10 mouse cellular contexts compared by ENCODE assay signal in genomic region chr16:44765555-44766319, GRCm38 (mm10). TPM values are rescaled to one million over a fixed set of nuclear protein-coding genes. Genes with fewer than 3 reads are reported as not detected.
DNase-seq lines count a peak whose midpoint lies in the region; ATAC-seq and TF ChIP-seq lines count a peak whose summit lies in the region.
"Had no signal": no experiment of that assay in that cellular context is flagged by ENCODE, and none has a peak within 500 bp of the region (broad histone marks: within the 10 kb centered on the region; RNA-seq: fewer than 3 reads in every experiment).

TSS of gene Cd200r1 (plus strand) at chr16:44765736.

- WGBS in heart, embryonic 12.5 days, result 64% methylated on average over 22 of the region's 22 CpGs
- 68% methylated on average over 22 of the region's 22 CpGs for WGBS in heart, embryonic 10.5 days
- WGBS in small intestine, adult 2 months, result 66% methylated on average over 22 of the region's 22 CpGs

- no peaks in the 10 kb centered on the region for H3K27me3 ChIP-seq in heart, embryonic 12.5 days (replicated peaks)
- no peaks in the 10 kb centered on the region for H3K27me3 ChIP-seq in heart, embryonic 10.5 days (ENCODE audit: insufficient read depth, poor library complexity, severe bottlenecking)
- H3K27me3 ChIP-seq in MEL (ENCODE audit: control insufficient read depth in 1 of 2, insufficient read depth in 2 of 2, low read length in 2 of 2), result no peaks in the 10 kb centered on the region
- H3K27me3 ChIP-seq in small intestine, adult 2 months (ENCODE audit: control insufficient read depth, insufficient read depth, low read length), result no peaks in the 10 kb centered on the region
- H3K27me3 ChIP-seq: embryonic facial prominence, embryonic 13.5 days; limb, embryonic 13.5 days had no signal

- TF ChIP-seq POLR2A in MEL (IDR thresholded peaks at IDR 0.05; ENCODE audit: control insufficient read depth in 1 of 2, insufficient read depth in 1 of 2, low read depth in 1 of 2, low read length in 2 of 2, poor library complexity in 1 of 2), result peak in 1 of 2 experiments; percentile 49; a peak in 1 of 4 replicates
- no peak for TF ChIP-seq POLR2A in small intestine, adult 2 months (IDR thresholded peaks at IDR 0.05; ENCODE audit: low read depth, low read length)

- TF ChIP-seq EP300 in MEL (IDR thresholded peaks at IDR 0.05; ENCODE audit: low read depth in 1 of 2, low read length in 2 of 2), result peak; percentile 31 to 57

- H3K4me1 ChIP-seq in heart, embryonic 12.5 days (replicated peaks), result no peaks in the 10 kb centered on the region
- no peaks in the 10 kb centered on the region for H3K4me1 ChIP-seq in heart, embryonic 10.5 days
- H3K4me1 ChIP-seq in MEL (ENCODE audit: control insufficient read depth in 1 of 2, insufficient read depth in 2 of 2, low read length in 2 of 2), result peaks cover 0 to 7% of the 10 kb centered on the region in 2 experiments; a peak in 2 of 4 replicates
- no peaks in the 10 kb centered on the region for H3K4me1 ChIP-seq in small intestine, adult 2 months (ENCODE audit: control insufficient read depth, insufficient read depth, insufficient read length, low read length)
- H3K4me1 ChIP-seq: embryonic facial prominence, embryonic 13.5 days; limb, embryonic 13.5 days had no signal

- no peak for ATAC-seq in heart, embryonic 12.5 days (ENCODE audit: insufficient number of reproducible peaks, low FRiP score)
- ATAC-seq in inflammation-experienced regulatory T-cells, adult 6 months, result peak; percentile 77
- no peak for ATAC-seq in erythroid progenitor cell, adult 5-6 weeks (replicated peaks; ENCODE audit: low FRiP score, poor library complexity, severe bottlenecking)

- H3K4me3 ChIP-seq in heart, embryonic 12.5 days, result peak within 1 kb of the TSS; percentile 21; the same call in 1 of the 2 replicates
- H3K4me3 ChIP-seq in heart, embryonic 10.5 days, result no peak within 1 kb of the TSS; the same call in 1 of the 2 replicates
- peak within 1 kb of the TSS; percentile 63 to 67 for H3K4me3 ChIP-seq in MEL (ENCODE audit: control insufficient read depth in 1 of 2, insufficient read depth in 1 of 2, low read depth in 2 of 2, low read length in 2 of 2)
- peak within 1 kb of the TSS; percentile 54 for H3K4me3 ChIP-seq in small intestine, adult 2 months (ENCODE audit: low read depth, low read length)
- H3K4me3 ChIP-seq: embryonic facial prominence, embryonic 13.5 days; limb, embryonic 13.5 days had no signal

- H3K36me3 ChIP-seq in heart, embryonic 12.5 days, result no peaks in the 10 kb centered on the region
- no peaks in the 10 kb centered on the region for H3K36me3 ChIP-seq in heart, embryonic 10.5 days
- peaks cover 0 to 17% of the 10 kb centered on the region in 2 experiments; a peak in 2 of 4 replicates for H3K36me3 ChIP-seq in MEL (ENCODE audit: control insufficient read depth in 1 of 2, insufficient read depth in 2 of 2, low read length in 2 of 2)
- H3K36me3 ChIP-seq in small intestine, adult 2 months (ENCODE audit: control insufficient read depth, insufficient read depth, low read length), result no peaks in the 10 kb centered on the region
- H3K36me3 ChIP-seq: embryonic facial prominence, embryonic 13.5 days; limb, embryonic 13.5 days had no signal

- no peak for TF ChIP-seq CTCF in MEL (IDR thresholded peaks at IDR 0.05 in 2 of 3, conservative IDR thresholded peaks at IDR 0.05 in 1 of 3; ENCODE audit: control insufficient read depth in 1 of 3, insufficient read depth in 1 of 3, low read depth in 2 of 3, low read length in 3 of 3, poor library complexity in 1 of 3, severe bottlenecking in 1 of 3)
- no peak for TF ChIP-seq CTCF in small intestine, adult 2 months (IDR thresholded peaks at IDR 0.05; ENCODE audit: extremely low read depth, insufficient read length, insufficient replicate concordance, low read depth, low read length)

- no peak within 1 kb of the TSS; the same call in 1 of the 2 replicates for H3K9ac ChIP-seq in heart, embryonic 12.5 days
- peak within 1 kb of the TSS; percentile 62 for H3K9ac ChIP-seq in MEL (ENCODE audit: control insufficient read depth, low read depth, low read length, poor library complexity, severe bottlenecking)
- H3K9ac ChIP-seq: embryonic facial prominence, embryonic 13.5 days; limb, embryonic 13.5 days had no signal

- no peak for DNase-seq in heart, embryonic 10.5 days (ENCODE audit: low spot score)
- DNase-seq in MEL (ENCODE audit: low read depth, low spot score), result peak; percentile 84
- DNase-seq in kidney, postnatal 36 days, result no peak
- DNase-seq in cerebellum, adult 8-10 months, result no peak

- TF ChIP-seq RAD21 in MEL (IDR thresholded peaks at IDR 0.05; ENCODE audit: low read depth, low read length), result no peak

- H3K4me2 ChIP-seq in heart, embryonic 12.5 days, result peak within 1 kb of the TSS; percentile 47
- H3K4me2 ChIP-seq: embryonic facial prominence, embryonic 13.5 days; limb, embryonic 13.5 days had no signal

- no peaks in the 10 kb centered on the region for H3K9me3 ChIP-seq in heart, embryonic 12.5 days (replicated peaks)
- H3K9me3 ChIP-seq in heart, embryonic 10.5 days, result no peaks in the 10 kb centered on the region
- H3K9me3 ChIP-seq in MEL (replicated peaks; ENCODE audit: insufficient read depth, low read length), result no peaks in the 10 kb centered on the region
- H3K9me3 ChIP-seq: embryonic facial prominence, embryonic 13.5 days; limb, embryonic 13.5 days had no signal

- no peaks in the 10 kb centered on the region for H3K79me2 ChIP-seq in MEL (ENCODE audit: control insufficient read depth, insufficient read depth, low read length, poor library complexity)

- H3K27ac ChIP-seq in heart, embryonic 12.5 days (ENCODE audit: poor library complexity, severe bottlenecking), result no peak within 1 kb of the TSS
- no peak within 1 kb of the TSS for H3K27ac ChIP-seq in heart, embryonic 10.5 days
- H3K27ac ChIP-seq in MEL (ENCODE audit: control insufficient read depth, low read depth, low read length), result peak within 1 kb of the TSS; percentile 64
- H3K27ac ChIP-seq in small intestine, adult 2 months (ENCODE audit: insufficient read depth, low read depth, low read length), result peak within 1 kb of the TSS; percentile 43
- H3K27ac ChIP-seq: embryonic facial prominence, embryonic 13.5 days; limb, embryonic 13.5 days had no signal

TF ChIP-seq in MEL, 35 proteins besides CTCF, POLR2A, EP300 and RAD21:
- TF ChIP-seq SMC3 (IDR thresholded peaks at IDR 0.05; ENCODE audit: low read depth, low read length) (0 out of 2 replicates have a peak, but pooled peaks have one; percentile 13), NRF1 (IDR thresholded peaks at IDR 0.05; ENCODE audit: insufficient read depth, low read depth, low read length, poor library complexity, severe bottlenecking) (0 out of 2 replicates have a peak, but pooled peaks have one; percentile 17), GATA1 (IDR thresholded peaks at IDR 0.05; ENCODE audit: low read depth, low read length) (peak; percentile 70), MYC (IDR thresholded peaks at IDR 0.05; ENCODE audit: low read depth, low read length) (0 out of 2 replicates have a peak, but pooled peaks have one; percentile 14), POLR2AphosphoS2 (IDR thresholded peaks at IDR 0.05; ENCODE audit: low read length) (no peak), SIN3A (IDR thresholded peaks at IDR 0.05; ENCODE audit: low read length) (peak; percentile 70), TAL1 (IDR thresholded peaks at IDR 0.05; ENCODE audit: low read length) (peak; percentile 67), TBP (IDR thresholded peaks at IDR 0.05; ENCODE audit: low read depth, low read length) (peak; percentile 77), RCOR1 (IDR thresholded peaks at IDR 0.05; ENCODE audit: low read depth, low read length) (no peak; the same call in 1 of the 2 replicates), MXI1 (IDR thresholded peaks at IDR 0.05; ENCODE audit: low read depth, low read length) (peak; percentile 43), ETS1 (IDR thresholded peaks at IDR 0.05; ENCODE audit: low read depth, low read length) (0 out of 2 replicates have a peak, but pooled peaks have one; percentile 10)
TF ChIP-seq in MEL: peak in this region for 9.

RNA-seq across cellular contexts. Expression of gene Cd200r1, which starts in this region (rescaled TPM):
- polyA plus RNA-seq in heart, embryonic 12.5 days (2016; fragmentation: Nextera tagmentation; extraction: Ambion mirVana), result 1.7 and 1.8 TPM in 2 replicates
- polyA plus RNA-seq in heart, embryonic 10.5 days (2016; fragmentation: Nextera tagmentation; extraction: Ambion mirVana), result 1.8 and 2.6 TPM in 2 replicates
- 1.4 and 2.0 TPM in 2 replicates for total RNA-seq in MEL (2012; rRNA removed)
- 1 to 10 TPM in 1 of 2 experiments, not detected in 1; 1.6 TPM for polyA plus RNA-seq in MEL (2012; ENCODE audit: insufficient read depth in 1 of 2, insufficient read length in 2 of 2, low read depth in 1 of 2, low replicate concordance in 2 of 2, missing spikeins in 1 of 2)
- polyA plus RNA-seq in inflammation-experienced regulatory T-cells, adult 6 months (2017; shearing (Covaris generic)), result 10 to 100 TPM; 48.8 to 73.3 (median 51.9) TPM
- polyA plus RNA-seq in small intestine, adult 2 months (2012; rRNA removed), result 0.68 and 1.0 TPM in 2 replicates
- 10.5 and 15.5 TPM in 2 replicates for total RNA-seq in erythroid progenitor cell, adult 5-6 weeks (2015; ENCODE audit: low replicate concordance)
- 5.1 TPM in 1 of 2 replicates, not detected in the other for total RNA-seq in erythroid progenitor cell, adult 5-6 weeks (2017; ENCODE audit: low replicate concordance)

Comparison
In these comparisons a context has a peak if more than half of its experiments do, and no peak if none do; other contexts are left out.
1. H3K27ac ChIP-seq: peak in MEL (single experiment) and small intestine, adult 2 months (single experiment); none in heart, embryonic 12.5 days (single experiment) and heart, embryonic 10.5 days (single experiment).